Mouse (Mus musculus): ENCODE results near the gene Galntl6. TPM values are rescaled to one million over a fixed set of nuclear protein-coding genes. Genes with fewer than 3 reads are reported as not detected.

Galntl6 gene
- polyA plus RNA-seq, 1 experiment from 2014 or later = 15.9 TPM

GRCm38 (mm10) chr8:58669075-58669474 lies 243.4 kb downstream of the Galntl6 start:
- Histone ChIP-seq H3K4me3 (replicated peaks; ENCODE audit: low read length) (no peak overlapping the region), H3K4me2 (ENCODE audit: low read length) (no peak overlapping the region)

GRCm38 (mm10) chr8:58660019-58660418 lies 252.4 kb downstream of the Galntl6 start:
- no peaks in the 10 kb centered on the region for H3K36me3 ChIP-seq (ENCODE audit: control insufficient read depth, insufficient read depth)
- H3K27ac ChIP-seq (ENCODE audit: low read length) = no peak overlapping the region
- H3K27me3 ChIP-seq (replicated peaks; ENCODE audit: control insufficient read depth, insufficient read depth, low read length) = no peaks in the 10 kb centered on the region
- no peaks in the 10 kb centered on the region for H3K4me1 ChIP-seq (replicated peaks; ENCODE audit: control insufficient read depth, insufficient read depth, low read length)
- no peak overlapping the region for H3K4me2 ChIP-seq (ENCODE audit: low read length)
- H3K9ac ChIP-seq (replicated peaks; ENCODE audit: low read depth, low read length) = no peak overlapping the region
- no peak for ATAC-seq
- H3K4me3 ChIP-seq (replicated peaks; ENCODE audit: low read length) = no peak overlapping the region
- no peaks in the 10 kb centered on the region for H3K9me3 ChIP-seq (ENCODE audit: control insufficient read depth, low read length)

More at GRCm38 (mm10) chr8:58669075-58669474, 243.4 kb downstream of the Galntl6 start:
- Histone ChIP-seq H3K9me3 (ENCODE audit: control insufficient read depth, low read length) (no peaks in the 10 kb centered on the region), H3K27me3 (replicated peaks; ENCODE audit: control insufficient read depth, insufficient read depth, low read length) (no peaks in the 10 kb centered on the region), H3K36me3 (ENCODE audit: control insufficient read depth, insufficient read depth) (no peaks in the 10 kb centered on the region), H3K27ac (ENCODE audit: low read length) (no peak overlapping the region), H3K9ac (replicated peaks; ENCODE audit: low read depth, low read length) (no peak overlapping the region), H3K4me1 (replicated peaks; ENCODE audit: control insufficient read depth, insufficient read depth, low read length) (no peaks in the 10 kb centered on the region)
- 50% methylated on average over 2 of the region's 2 CpGs for WGBS
- ATAC-seq = 0 out of 2 replicates have a peak, but pooled peaks have one; percentile 55

GRCm38 (mm10) chr8:58655631-58656030 lies 256.8 kb downstream of the Galntl6 start:
- H3K27ac ChIP-seq (ENCODE audit: low read length) = no peak overlapping the region
- H3K27me3 ChIP-seq (replicated peaks; ENCODE audit: control insufficient read depth, insufficient read depth, low read length) = no peaks in the 10 kb centered on the region
- H3K9me3 ChIP-seq (ENCODE audit: control insufficient read depth, low read length) = no peaks in the 10 kb centered on the region
- 80% methylated on average over 4 of the region's 4 CpGs for WGBS
- no peaks in the 10 kb centered on the region for H3K4me1 ChIP-seq (replicated peaks; ENCODE audit: control insufficient read depth, insufficient read depth, low read length)
- ATAC-seq = no peak
- H3K4me2 ChIP-seq (ENCODE audit: low read length) = no peak overlapping the region
- no peaks in the 10 kb centered on the region for H3K36me3 ChIP-seq (ENCODE audit: control insufficient read depth, insufficient read depth)
- H3K9ac ChIP-seq (replicated peaks; ENCODE audit: low read depth, low read length) = no peak overlapping the region
- no peak overlapping the region for H3K4me3 ChIP-seq (replicated peaks; ENCODE audit: low read length)

GRCm38 (mm10) chr8:58606451-58606850 lies 306.0 kb downstream of the Galntl6 start:
- no peak overlapping the region for H3K4me2 ChIP-seq (ENCODE audit: low read length)
- no peaks in the 10 kb centered on the region for H3K36me3 ChIP-seq (ENCODE audit: control insufficient read depth, insufficient read depth)
- H3K9ac ChIP-seq (replicated peaks; ENCODE audit: low read depth, low read length) = no peak overlapping the region
- H3K4me1 ChIP-seq (replicated peaks; ENCODE audit: control insufficient read depth, insufficient read depth, low read length) = no peaks in the 10 kb centered on the region
- ATAC-seq = no peak
- H3K9me3 ChIP-seq (ENCODE audit: control insufficient read depth, low read length) = no peaks in the 10 kb centered on the region
- H3K27ac ChIP-seq (ENCODE audit: low read length) = no peak overlapping the region
- no peaks in the 10 kb centered on the region for H3K27me3 ChIP-seq (replicated peaks; ENCODE audit: control insufficient read depth, insufficient read depth, low read length)
- 77% methylated on average over 4 of the region's 4 CpGs for WGBS
- no peak overlapping the region for H3K4me3 ChIP-seq (replicated peaks; ENCODE audit: low read length)

GRCm38 (mm10) chr8:58604751-58605150 lies 307.7 kb downstream of the Galntl6 start:
- Histone ChIP-seq H3K27ac (ENCODE audit: low read length) (no peak overlapping the region), H3K9me3 (ENCODE audit: control insufficient read depth, low read length) (no peaks in the 10 kb centered on the region), H3K36me3 (ENCODE audit: control insufficient read depth, insufficient read depth) (no peaks in the 10 kb centered on the region), H3K27me3 (replicated peaks; ENCODE audit: control insufficient read depth, insufficient read depth, low read length) (no peaks in the 10 kb centered on the region), H3K4me2 (ENCODE audit: low read length) (no peak overlapping the region), H3K4me3 (replicated peaks; ENCODE audit: low read length) (no peak overlapping the region), H3K4me1 (replicated peaks; ENCODE audit: control insufficient read depth, insufficient read depth, low read length) (no peaks in the 10 kb centered on the region), H3K9ac (replicated peaks; ENCODE audit: low read depth, low read length) (no peak overlapping the region)
- WGBS = 83% methylated on average over 4 of the region's 4 CpGs
- no peak for ATAC-seq

- Histone ChIP-seq H3K9me3 (ENCODE audit: control insufficient read depth, low read length) (no peaks in the 10 kb centered on the region), H3K27me3 (replicated peaks; ENCODE audit: control insufficient read depth, insufficient read depth, low read length) (no peaks in the 10 kb centered on the region), H3K4me1 (replicated peaks; ENCODE audit: control insufficient read depth, insufficient read depth, low read length) (no peaks in the 10 kb centered on the region), H3K4me2 (ENCODE audit: low read length) (no peak overlapping the region), H3K9ac (replicated peaks; ENCODE audit: low read depth, low read length) (no peak overlapping the region), H3K4me3 (replicated peaks; ENCODE audit: low read length) (no peak overlapping the region), H3K27ac (ENCODE audit: low read length) (no peak overlapping the region), H3K36me3 (ENCODE audit: control insufficient read depth, insufficient read depth) (no peaks in the 10 kb centered on the region)
- peak; percentile 75 for ATAC-seq
- 72% methylated on average over 6 of the region's 6 CpGs for WGBS
Observed at GRCm38 (mm10) chr8:58597834-58598233, 314.6 kb downstream of the Galntl6 start.

GRCm38 (mm10) chr8:58575346-58575745 lies 337.1 kb downstream of the Galntl6 start:
- peak; percentile 63; the same call in 1 of the 2 replicates for ATAC-seq
- 48% methylated on average over 1 of the region's 1 CpGs for WGBS
- no peak overlapping the region for H3K4me2 ChIP-seq (ENCODE audit: low read length)
- H3K9me3 ChIP-seq (ENCODE audit: control insufficient read depth, low read length) = no peaks in the 10 kb centered on the region
- H3K4me3 ChIP-seq (replicated peaks; ENCODE audit: low read length) = no peak overlapping the region
- no peaks in the 10 kb centered on the region for H3K36me3 ChIP-seq (ENCODE audit: control insufficient read depth, insufficient read depth)
- no peak overlapping the region for H3K27ac ChIP-seq (ENCODE audit: low read length)
- peaks cover 5% of the 10 kb centered on the region for H3K4me1 ChIP-seq (replicated peaks; ENCODE audit: control insufficient read depth, insufficient read depth, low read length)
- H3K27me3 ChIP-seq (replicated peaks; ENCODE audit: control insufficient read depth, insufficient read depth, low read length) = no peaks in the 10 kb centered on the region
- no peak overlapping the region for H3K9ac ChIP-seq (replicated peaks; ENCODE audit: low read depth, low read length)

GRCm38 (mm10) chr8:58568086-58568485 lies 344.4 kb downstream of the Galntl6 start:
- Histone ChIP-seq H3K4me1 (replicated peaks; ENCODE audit: control insufficient read depth, insufficient read depth, low read length) (no peaks in the 10 kb centered on the region), H3K9ac (replicated peaks; ENCODE audit: low read depth, low read length) (no peak overlapping the region), H3K36me3 (ENCODE audit: control insufficient read depth, insufficient read depth) (no peaks in the 10 kb centered on the region), H3K4me3 (replicated peaks; ENCODE audit: low read length) (no peak overlapping the region), H3K4me2 (ENCODE audit: low read length) (no peak overlapping the region), H3K9me3 (ENCODE audit: control insufficient read depth, low read length) (no peaks in the 10 kb centered on the region), H3K27ac (ENCODE audit: low read length) (no peak overlapping the region), H3K27me3 (replicated peaks; ENCODE audit: control insufficient read depth, insufficient read depth, low read length) (no peaks in the 10 kb centered on the region)
- WGBS = 31% methylated on average over 2 of the region's 2 CpGs
- no peak for ATAC-seq

- H3K27me3 ChIP-seq (replicated peaks; ENCODE audit: control insufficient read depth, insufficient read depth, low read length) = no peaks in the 10 kb centered on the region
- no peak overlapping the region for H3K27ac ChIP-seq (ENCODE audit: low read length)
- no peaks in the 10 kb centered on the region for H3K4me1 ChIP-seq (replicated peaks; ENCODE audit: control insufficient read depth, insufficient read depth, low read length)
- H3K4me3 ChIP-seq (replicated peaks; ENCODE audit: low read length) = no peak overlapping the region
- ATAC-seq = peak; percentile 65
- no peak overlapping the region for H3K9ac ChIP-seq (replicated peaks; ENCODE audit: low read depth, low read length)
- no peaks in the 10 kb centered on the region for H3K36me3 ChIP-seq (ENCODE audit: control insufficient read depth, insufficient read depth)
- H3K4me2 ChIP-seq (ENCODE audit: low read length) = no peak overlapping the region
- 52% methylated on average over 2 of the region's 2 CpGs for WGBS
- no peaks in the 10 kb centered on the region for H3K9me3 ChIP-seq (ENCODE audit: control insufficient read depth, low read length)
Observed at GRCm38 (mm10) chr8:58566115-58566514, 346.3 kb downstream of the Galntl6 start.

- Histone ChIP-seq H3K9me3 (ENCODE audit: control insufficient read depth, low read length) (no peaks in the 10 kb centered on the region), H3K27me3 (replicated peaks; ENCODE audit: control insufficient read depth, insufficient read depth, low read length) (no peaks in the 10 kb centered on the region), H3K4me2 (ENCODE audit: low read length) (no peak overlapping the region), H3K4me1 (replicated peaks; ENCODE audit: control insufficient read depth, insufficient read depth, low read length) (no peaks in the 10 kb centered on the region), H3K4me3 (replicated peaks; ENCODE audit: low read length) (no peak overlapping the region), H3K9ac (replicated peaks; ENCODE audit: low read depth, low read length) (no peak overlapping the region), H3K27ac (ENCODE audit: low read length) (no peak overlapping the region), H3K36me3 (ENCODE audit: control insufficient read depth, insufficient read depth) (no peaks in the 10 kb centered on the region)
- ATAC-seq = no peak
- 89% methylated on average over 2 of the region's 2 CpGs for WGBS
Observed at GRCm38 (mm10) chr8:58535781-58536180, 376.7 kb downstream of the Galntl6 start.
